Mouse (Mus musculus) heart, postnatal 0 days (tissue): Measurements from ENCODE around the gene Pdzd9. TPM values are rescaled to one million over a fixed set of nuclear protein-coding genes. Genes with fewer than 3 reads are reported as not detected.
A peak's percentile ranks its signal among the peaks of the same experiment; 100 is the strongest.

Source experiments
- ATAC-seq: fragments of 200-750 bp; cut with Nextera tagmentation; 2 replicates; pipeline ENCODE4 v1.8.0; 2017; ENCODE audit warnings: low read depth, moderate number of reproducible peaks, moderate library complexity; ENCODE audit not compliant: insufficient read depth
- DNase-seq: peaks from one replicate; pipeline ENCODE4 v3.0.0-alpha.2; 2016; ENCODE audit warnings: low spot score
- H3K27ac ChIP-seq: fragments of 300-500 bp; sonication (generic); 2 replicates; pipeline ENCODE4 v1.5.1; 2014; ENCODE audit warnings: low read depth, mild to moderate bottlenecking
- H3K27me3 ChIP-seq: fragments of 300-500 bp; sonication (generic); 2 replicates; pipeline ENCODE4 v1.6.1; 2014; ENCODE audit warnings: low read length, mixed read lengths; ENCODE audit not compliant: control insufficient read depth, insufficient read depth
- H3K36me3 ChIP-seq: fragments of 300-500 bp; sonication (generic); replicated peaks from 2 replicates; pipeline ENCODE4 v1.6.1; 2014; ENCODE audit warnings: low read length, mixed read lengths; ENCODE audit not compliant: control insufficient read depth, insufficient read depth
- H3K4me1 ChIP-seq: fragments of 300-500 bp; sonication (generic); 2 replicates; pipeline ENCODE4 v1.6.1; 2014; ENCODE audit warnings: antibody characterized with exemption; ENCODE audit not compliant: control insufficient read depth, insufficient read depth
- H3K4me2 ChIP-seq: fragments of 300-500 bp; sonication (generic); 2 replicates; pipeline ENCODE4 v1.6.1; 2014; ENCODE audit warnings: low read depth, mild to moderate bottlenecking, low read length, moderate library complexity
- H3K4me3 ChIP-seq: fragments of 300-500 bp; sonication (generic); 2 replicates; pipeline ENCODE4 v1.5.1; 2014; ENCODE audit warnings: low read depth, low read length
- H3K9ac ChIP-seq: fragments of 300-500 bp; sonication (generic); replicated peaks from 2 replicates; pipeline ENCODE4 v1.6.1; 2014; ENCODE audit warnings: low read depth, low read length, mixed read lengths
- H3K9me3 ChIP-seq: fragments of 300-500 bp; sonication (generic); replicated peaks from 2 replicates; pipeline ENCODE4 v1.6.1; 2016; ENCODE audit warnings: low read length; ENCODE audit not compliant: control insufficient read depth
- CTCF ChIP-seq: IDR thresholded peaks from 2 replicates; pipeline ENCODE4 v1.5.1; 2016; ENCODE audit warnings: antibody characterized with exemption, control low read depth, low read depth
- EP300 ChIP-seq: IDR thresholded peaks from 2 replicates; pipeline ENCODE4 v1.6.1; 2016; ENCODE audit warnings: antibody characterized with exemption, low read depth
- WGBS: fragments of 180-500 bp; shearing (Covaris S2); extraction: QIAGEN DNeasy Blood & Tissue Kit; methylation state at CpG from one replicate; pipeline ENCODE4 v1.1.7; 2014; 5-methylcytosine and 5-hydroxymethylcytosine counted together
- polyA plus RNA-seq: library from polyadenylated mRNA; unstranded; fragments of >200 nt; fragmentation: Nextera tagmentation; extraction: Ambion mirVana; gene quantifications from 2 replicates; pipeline ENCODE4 v1.2.1, GENCODE M21; 2015
- total RNA-seq: library from RNA; depleted of rRNA; stranded (reverse); fragments of >200 nt; gene quantifications from 2 replicates; pipeline ENCODE4 v1.2.3, GENCODE M21; 2014; ENCODE audit warnings: low replicate concordance

The Pdzd9 gene
- total and polyA plus RNA-seq, 2 experiments from 2014 or later = 0.37 TPM; not detected in 1

DNA sequence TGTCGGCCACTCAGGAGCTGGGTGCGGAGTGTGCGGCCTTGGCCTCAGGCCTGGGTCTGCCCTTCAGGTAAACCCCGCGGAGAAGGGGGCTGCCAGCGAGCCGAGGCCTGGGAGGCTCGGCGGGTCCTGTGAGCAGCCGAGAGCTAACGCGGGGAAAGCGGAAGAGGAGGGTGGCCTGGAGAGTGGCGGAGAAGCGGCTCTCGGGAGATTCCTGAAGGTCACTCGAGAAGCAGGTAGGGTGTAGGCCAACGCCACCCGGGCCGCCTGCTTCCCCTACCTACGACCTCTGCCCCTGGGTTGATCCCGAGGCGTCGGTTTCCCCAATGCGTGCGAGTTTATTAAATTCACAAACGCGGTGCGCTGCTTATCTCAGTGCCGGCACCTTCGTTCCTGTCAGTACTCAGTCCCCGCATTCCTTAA is 34.8 kb downstream of the Pdzd9 start:
- Histone ChIP-seq H3K4me2 (peak overlapping the region; percentile 74), H3K9me3 (no peaks in the 10 kb centered on the region), H3K4me1 (peaks cover 14% of the 10 kb centered on the region; the same call in 1 of the 2 replicates), H3K27ac (peak overlapping the region; percentile 94), H3K4me3 (peak overlapping the region; percentile 78), H3K9ac (peak overlapping the region; percentile 89), H3K27me3 (no peaks in the 10 kb centered on the region), H3K36me3 (peaks cover 25% of the 10 kb centered on the region)
- ATAC-seq (peak; percentile 66), DNase-seq (peak; percentile 35)
- under 1% methylated on average over 32 of the region's 32 CpGs for WGBS
- TF ChIP-seq EP300 (no peak), CTCF (no peak)

- H3K27ac ChIP-seq = peak within 1 kb of the TSS; percentile 94
- H3K36me3 ChIP-seq = peaks cover 20% of the 10 kb centered on the region
- DNase-seq = peak; percentile 91
- H3K9me3 ChIP-seq = no peaks in the 10 kb centered on the region
- H3K27me3 ChIP-seq = no peaks in the 10 kb centered on the region
- H3K9ac ChIP-seq = peak within 1 kb of the TSS; percentile 89
- H3K4me3 ChIP-seq = peak within 1 kb of the TSS; percentile 78
- H3K4me1 ChIP-seq = peaks cover 14% of the 10 kb centered on the region; the same call in 1 of the 2 replicates
- whole genome bisulfite sequencing = under 1% methylated on average over 45 of the region's 45 CpGs
- TF ChIP-seq CTCF = peak; percentile 71
- TF ChIP-seq EP300 = no peak
- peak; percentile 99 for ATAC-seq
- H3K4me2 ChIP-seq = peak within 1 kb of the TSS; percentile 74
These were observed 35.3 kb downstream of the Pdzd9 start, which contains the start of gene Uqcrc2 for GRCm38 (mm10) chr7:120634711-120635361. Uqcrc2 (plus strand) TSS chr7:120635176.

- TF ChIP-seq EP300 (no peak), CTCF (no peak)
- H3K27me3 ChIP-seq = no peaks in the 10 kb centered on the region
- ATAC-seq (no peak), DNase-seq (peak; percentile 5)
- peaks cover 15% of the 10 kb centered on the region for H3K36me3 ChIP-seq
- H3K4me1 ChIP-seq = peaks cover 14% of the 10 kb centered on the region; the same call in 1 of the 2 replicates
- H3K9ac ChIP-seq = peak overlapping the region; percentile 89
- peak overlapping the region; percentile 78 for H3K4me3 ChIP-seq
- peak overlapping the region; percentile 94 for H3K27ac ChIP-seq
- WGBS = 10% methylated on average over 9 of the region's 9 CpGs
- peak overlapping the region; percentile 74 for H3K4me2 ChIP-seq
- H3K9me3 ChIP-seq = no peaks in the 10 kb centered on the region
These were observed 35.8 kb downstream of the Pdzd9 start for GRCm38 (mm10) chr7:120634301-120634700.

GRCm38 (mm10) chr7:120632518-120632917 is 37.6 kb downstream of the Pdzd9 start:
- Histone ChIP-seq H3K9ac (no peak overlapping the region), H3K4me3 (no peak overlapping the region), H3K36me3 (0 out of 2 replicates have a peak, but pooled peaks cover under 1% of the 10 kb centered on the region), H3K9me3 (no peaks in the 10 kb centered on the region), H3K4me1 (peaks cover 14% of the 10 kb centered on the region; the same call in 1 of the 2 replicates), H3K27me3 (no peaks in the 10 kb centered on the region), H3K27ac (no peak overlapping the region), H3K4me2 (no peak overlapping the region)
- ATAC-seq = no peak
- TF ChIP-seq EP300 (no peak), CTCF (peak; percentile 39)
- DNase-seq = peak; percentile 8
- WGBS = 57% methylated on average over 1 of the region's 1 CpGs

- Histone ChIP-seq H3K4me1 (no peaks in the 10 kb centered on the region), H3K27me3 (no peaks in the 10 kb centered on the region), H3K9me3 (no peaks in the 10 kb centered on the region), H3K9ac (no peak overlapping the region), H3K4me3 (no peak overlapping the region), H3K36me3 (no peaks in the 10 kb centered on the region), H3K4me2 (no peak overlapping the region), H3K27ac (no peak overlapping the region)
- no peak for DNase-seq
- WGBS = 80% methylated on average over 9 of the region's 9 CpGs
- TF ChIP-seq CTCF = no peak
- TF ChIP-seq EP300 = no peak
- ATAC-seq = no peak
These were observed 49.3 kb downstream of the Pdzd9 start for GRCm38 (mm10) chr7:120620841-120621240.
